Mouse (Mus musculus) stomach, postnatal 0 days (tissue): ENCODE data around the gene Dhrs13. TPM values are rescaled to one million over a fixed set of nuclear protein-coding genes. Genes with fewer than 3 reads are reported as not detected.
A peak's percentile ranks its signal among the peaks of the same experiment; 100 is the strongest.
"Not testable (repeated sequence)": the region's sequence is repeated elsewhere in the genome, so short reads cannot be mapped to it uniquely, and the experiment has no call there.

Experiments used
- ATAC-seq: fragments of 200-750 bp; cut with Nextera tagmentation; 2 replicates; pipeline ENCODE4 v1.8.0; 2017; ENCODE audit not compliant: low FRiP score, low TSS enrichment
- DNase-seq: peaks from one replicate; pipeline ENCODE4 v3.0.0-alpha.2; 2016; ENCODE audit warnings: low spot score
- H3K27ac ChIP-seq: fragments of 300-500 bp; sonication (generic); replicated peaks from 2 replicates; pipeline ENCODE4 v1.5.1; 2014; ENCODE audit warnings: mild to moderate bottlenecking, control low read depth
- H3K27me3 ChIP-seq: fragments of 300-500 bp; sonication (generic); 2 replicates; pipeline ENCODE4 v1.6.1; 2014; ENCODE audit warnings: low read length; ENCODE audit not compliant: control insufficient read depth, insufficient read depth
- H3K36me3 ChIP-seq: fragments of 300-500 bp; sonication (generic); 2 replicates; pipeline ENCODE4 v1.6.1; 2014; ENCODE audit warnings: low read length, mixed read lengths; ENCODE audit not compliant: control insufficient read depth, insufficient read depth
- H3K4me1 ChIP-seq: fragments of 300-500 bp; sonication (generic); replicated peaks from 2 replicates; pipeline ENCODE4 v1.6.1; 2014; ENCODE audit warnings: antibody characterized with exemption; ENCODE audit not compliant: control insufficient read depth, insufficient read depth
- H3K4me2 ChIP-seq: fragments of 300-500 bp; sonication (generic); replicated peaks from 2 replicates; pipeline ENCODE4 v1.6.1; 2014; ENCODE audit warnings: low read depth, mild to moderate bottlenecking, control low read depth, moderate library complexity
- H3K4me3 ChIP-seq: fragments of 300-500 bp; sonication (generic); 2 replicates; pipeline ENCODE4 v1.5.1; 2014; ENCODE audit warnings: low read depth, low read length, control low read depth
- H3K9ac ChIP-seq: fragments of 300-500 bp; sonication (generic); 2 replicates; pipeline ENCODE4 v1.6.1; 2014; ENCODE audit warnings: mild to moderate bottlenecking, low read length, control low read depth, mixed read lengths
- H3K9me3 ChIP-seq: fragments of 300-500 bp; sonication (generic); 2 replicates; pipeline ENCODE4 v1.6.1; 2016; ENCODE audit warnings: low read length; ENCODE audit not compliant: control insufficient read depth
- CTCF ChIP-seq: IDR thresholded peaks from 2 replicates; pipeline ENCODE4 v1.5.1; 2016; ENCODE audit warnings: antibody characterized with exemption, low read depth, mild to moderate bottlenecking, moderate library complexity
- EP300 ChIP-seq: optimal IDR thresholded peaks from 2 replicates; pipeline ENCODE3; 2016; ENCODE audit warnings: antibody characterized with exemption
- WGBS: fragments of 180-500 bp; shearing (Covaris S2); extraction: QIAGEN DNeasy Blood & Tissue Kit; methylation state at CpG from one replicate; pipeline ENCODE4 v1.1.7; 2014; 5-methylcytosine and 5-hydroxymethylcytosine counted together
- polyA plus RNA-seq: library from polyadenylated mRNA; unstranded; fragments of >200 nt; fragmentation: Nextera tagmentation; extraction: Ambion mirVana; gene quantifications from 2 replicates; pipeline ENCODE4 v1.2.1, GENCODE M21; 2015

Gene Dhrs13
- polyA plus RNA-seq, 1 experiment from 2014 or later = 7.3 TPM

DNA sequence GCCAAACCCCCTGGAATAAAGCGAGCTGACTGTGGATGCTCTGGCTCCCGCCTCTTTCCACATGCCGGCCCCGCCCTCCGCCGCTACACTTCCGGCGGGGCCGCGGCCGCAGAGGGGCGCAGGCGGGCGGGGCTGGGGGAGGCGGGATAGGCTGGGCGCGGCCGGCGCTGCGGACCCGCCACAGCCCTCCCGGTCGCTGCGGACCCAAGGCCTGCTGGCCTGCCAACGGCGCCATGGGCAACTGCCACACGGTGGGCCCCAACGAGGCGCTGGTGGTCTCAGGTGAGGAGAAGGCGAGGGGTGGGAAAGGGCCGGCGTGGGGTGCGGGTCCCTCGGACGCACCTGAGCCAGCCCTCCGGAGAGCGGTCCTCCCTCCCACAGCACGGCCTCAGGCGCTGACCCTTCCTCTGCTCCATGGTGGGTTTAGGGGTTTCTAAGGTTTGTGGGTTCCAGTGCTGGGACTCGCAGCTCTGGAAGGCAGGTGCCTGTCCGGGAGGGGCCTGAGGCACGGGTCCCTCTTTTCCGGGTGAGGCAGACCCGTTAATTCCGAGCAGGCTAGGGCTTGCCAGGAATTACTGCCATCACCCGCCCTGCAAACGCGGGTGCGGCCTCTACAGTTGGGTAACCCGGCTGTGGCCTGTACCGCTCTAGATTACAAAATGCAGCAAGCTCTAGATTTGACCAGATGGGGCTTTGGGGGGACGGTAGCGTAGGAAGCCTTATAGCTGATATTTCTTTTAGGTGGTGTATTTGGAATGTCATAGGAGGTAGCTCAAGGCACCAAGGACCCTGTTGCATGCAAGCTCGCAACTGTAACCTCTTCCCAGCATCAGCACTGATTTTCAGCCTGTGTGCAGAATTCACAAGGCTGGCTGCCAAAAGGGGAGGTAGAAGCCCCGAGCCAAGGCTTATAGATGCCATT is 6.0 kb downstream of the Dhrs13 start, which contains the start of gene Flot2:
Flot2 (plus strand) TSS at position 101 of the 922 bp plus-strand sequence.
- H3K4me3 ChIP-seq = peak within 1 kb of the TSS; percentile 78
- no peak for TF ChIP-seq EP300
- TF ChIP-seq CTCF = peak; percentile 42; the same call in 1 of the 2 replicates
- H3K4me2 ChIP-seq = peak within 1 kb of the TSS; percentile 85
- no peaks in the 10 kb centered on the region; the same call in 1 of the 2 replicates for H3K36me3 ChIP-seq
- DNase-seq (peak; percentile 70), ATAC-seq (peak; percentile 76)
- H3K27ac ChIP-seq = peak within 1 kb of the TSS; percentile 86
- no peaks in the 10 kb centered on the region for H3K27me3 ChIP-seq
- no peaks in the 10 kb centered on the region for H3K9me3 ChIP-seq
- H3K9ac ChIP-seq = peak within 1 kb of the TSS; percentile 80
- no peaks in the 10 kb centered on the region for H3K4me1 ChIP-seq
- WGBS = 2% methylated on average over 53 of the region's 55 CpGs

DNA sequence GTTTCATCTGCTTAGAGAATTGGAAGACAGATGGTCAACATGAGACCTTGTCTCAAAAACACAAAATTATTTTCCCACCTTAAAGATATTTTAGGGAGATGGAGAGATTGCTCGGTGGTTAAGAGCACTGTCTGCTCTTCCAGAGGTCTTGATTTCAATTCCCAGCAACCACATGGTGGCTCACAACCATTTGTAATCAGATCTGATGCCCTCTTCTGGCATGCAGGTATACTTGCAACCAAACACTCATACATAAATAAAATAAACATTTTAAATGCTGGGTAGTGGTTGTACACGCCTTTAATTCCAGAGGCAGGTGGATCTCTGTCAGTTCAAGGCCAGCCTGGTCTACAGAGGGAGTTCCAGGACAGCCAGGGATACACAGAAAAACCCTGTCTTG is 8.8 kb downstream of the Dhrs13 start:
- Histone ChIP-seq H3K4me1 (no peaks in the 10 kb centered on the region), H3K27ac (no peak overlapping the region), H3K9ac (no peak overlapping the region), H3K9me3 (no peaks in the 10 kb centered on the region), H3K4me3 (no peak overlapping the region), H3K36me3 (no peaks in the 10 kb centered on the region), H3K4me2 (no peak overlapping the region), H3K27me3 (no peaks in the 10 kb centered on the region)
- WGBS = 55% methylated on average over 2 of the region's 2 CpGs
- peak; percentile 48 for TF ChIP-seq CTCF
- TF ChIP-seq EP300 = no peak
- DNase-seq (no peak), ATAC-seq (no peak)

DNA sequence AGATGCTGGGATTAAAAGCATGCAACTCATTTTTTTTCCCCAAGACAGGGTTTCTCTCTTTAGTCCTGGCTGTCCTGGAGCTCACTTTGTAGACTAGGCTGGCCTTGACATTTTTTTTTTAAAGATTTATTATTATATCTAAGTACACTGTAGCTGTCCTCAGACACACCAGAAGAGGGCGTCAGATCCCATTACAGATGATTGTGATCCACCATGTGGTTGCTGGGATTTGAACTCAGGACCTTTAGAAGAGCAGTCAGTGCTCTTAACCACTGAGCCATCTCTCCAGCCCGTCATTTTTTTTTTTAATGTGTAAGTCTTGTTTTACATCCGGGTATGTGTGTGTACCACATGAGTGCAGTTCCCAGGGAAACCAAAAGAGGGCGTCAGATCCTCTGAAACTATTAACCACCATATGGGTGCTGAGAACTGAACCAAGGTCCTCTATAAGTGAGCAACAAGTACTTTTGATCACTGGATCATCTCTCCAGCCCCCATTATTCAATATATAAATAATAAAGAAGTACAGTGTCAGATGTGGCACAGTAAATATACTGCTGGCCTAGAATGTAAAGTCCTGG is 10.3 kb downstream of the Dhrs13 start:
- H3K27ac ChIP-seq, H3K4me1 ChIP-seq, H3K27me3 ChIP-seq, H3K9ac ChIP-seq, H3K4me3 ChIP-seq, H3K9me3 ChIP-seq, ATAC-seq, H3K36me3 ChIP-seq, H3K4me2 ChIP-seq, DNase-seq: not testable (repeated sequence)
- 93% methylated on average over 4 of the region's 4 CpGs for WGBS

DNA sequence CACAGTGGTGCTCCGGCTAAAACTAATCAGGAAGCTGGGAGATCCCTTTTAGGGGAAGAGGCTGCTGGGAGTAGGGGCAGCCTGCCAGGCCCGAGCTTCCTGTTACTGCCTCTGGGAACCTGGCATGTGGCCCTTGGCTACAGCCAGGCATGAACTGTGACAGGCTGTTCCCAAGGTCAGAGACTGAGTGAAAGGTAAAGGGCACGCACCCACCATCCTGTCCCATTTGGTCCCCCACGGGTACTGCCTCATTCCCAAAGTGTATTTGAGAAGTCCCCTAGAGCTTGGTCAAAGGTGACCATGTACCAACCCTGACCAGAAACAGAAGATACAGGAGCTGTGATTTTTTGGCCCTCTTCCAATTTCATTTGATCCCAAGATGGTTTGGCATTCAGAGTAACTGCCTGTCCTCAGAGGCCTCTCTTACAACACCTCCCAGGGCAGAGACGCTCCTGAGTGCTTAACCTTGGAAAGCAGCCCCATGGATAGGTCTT is 12.7 kb downstream of the Dhrs13 start:
- Histone ChIP-seq H3K36me3 (no peaks in the 10 kb centered on the region), H3K4me3 (no peak overlapping the region), H3K27me3 (no peaks in the 10 kb centered on the region), H3K27ac (peak overlapping the region; percentile 30; the same call in 1 of the 2 replicates), H3K4me2 (no peak overlapping the region), H3K9ac (no peak overlapping the region), H3K9me3 (no peaks in the 10 kb centered on the region), H3K4me1 (no peaks in the 10 kb centered on the region)
- no peak for TF ChIP-seq CTCF
- no peak for TF ChIP-seq EP300
- no peak; the same call in 1 of the 2 replicates for ATAC-seq
- peak; percentile 31 for DNase-seq
- WGBS = 57% methylated on average over 5 of the region's 5 CpGs

DNA sequence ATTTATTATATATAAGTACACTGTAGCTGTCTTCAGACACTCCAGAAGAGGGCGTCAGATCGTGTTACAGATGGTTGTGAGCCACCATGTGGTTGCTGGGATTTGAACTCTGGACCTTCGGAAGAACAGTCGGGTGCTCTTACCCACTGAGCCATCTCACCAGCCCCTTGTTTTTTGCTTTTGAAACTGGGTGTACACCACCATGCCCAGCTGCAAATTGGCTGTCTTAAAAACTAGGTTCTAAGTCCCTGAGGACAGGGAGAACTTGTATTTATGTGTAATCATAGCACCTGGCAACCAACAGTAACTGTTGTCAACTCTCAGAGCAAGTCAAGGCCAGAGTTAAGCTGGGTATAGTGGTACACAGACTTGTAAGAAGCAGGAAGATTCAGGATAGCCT is 16.6 kb downstream of the Dhrs13 start:
- not testable (repeated sequence) for H3K4me3 ChIP-seq, H3K36me3 ChIP-seq, H3K9ac ChIP-seq, H3K27me3 ChIP-seq, H3K4me1 ChIP-seq, H3K4me2 ChIP-seq, H3K27ac ChIP-seq, DNase-seq, H3K9me3 ChIP-seq, ATAC-seq
- WGBS = 86% methylated on average over 4 of the region's 4 CpGs

DNA sequence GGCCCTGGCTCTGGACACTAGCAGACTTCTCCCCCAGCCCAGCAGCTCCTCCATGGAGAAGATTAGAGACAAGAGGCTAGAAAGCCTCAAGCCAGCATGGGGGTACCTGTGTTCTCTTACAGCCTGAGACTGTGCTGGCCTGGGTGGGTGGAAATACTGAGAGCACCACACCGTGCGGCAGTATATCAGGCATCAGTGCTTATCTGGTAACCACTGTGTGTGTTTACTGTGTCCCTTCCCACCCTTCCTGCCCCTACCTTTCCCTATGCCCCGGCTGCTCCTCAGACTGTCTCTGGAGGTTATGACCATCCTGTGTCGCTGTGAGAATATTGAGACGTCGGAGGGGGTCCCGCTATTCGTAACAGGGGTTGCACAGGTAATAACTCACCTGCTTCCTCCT is 21.0 kb downstream of the Dhrs13 start:
- no peak overlapping the region for H3K27ac ChIP-seq
- no peak overlapping the region for H3K9ac ChIP-seq
- ATAC-seq (no peak), DNase-seq (no peak)
- 80% methylated on average over 8 of the region's 8 CpGs for WGBS
- H3K4me3 ChIP-seq = no peak overlapping the region
- no peaks in the 10 kb centered on the region for H3K9me3 ChIP-seq
- TF ChIP-seq CTCF (no peak), EP300 (no peak)
- H3K27me3 ChIP-seq = no peaks in the 10 kb centered on the region
- H3K4me2 ChIP-seq = no peak overlapping the region
- peaks cover under 1% of the 10 kb centered on the region; the same call in 1 of the 2 replicates for H3K36me3 ChIP-seq
- H3K4me1 ChIP-seq = no peaks in the 10 kb centered on the region
